Mouse (Mus musculus) cortical plate, adult 2 months (tissue): ENCODE data around the gene Iars.

Source experiments
- CTCF ChIP-seq: fragments of 200-500 bp; IDR thresholded peaks from 2 replicates; pipeline ENCODE4 v1.5.1; 2011; ENCODE audit warnings: mild to moderate bottlenecking, control low read depth, low read length; ENCODE audit not compliant: insufficient read depth; ENCODE audit errors: extremely low read depth
- POLR2A ChIP-seq: fragments of 200-500 bp; IDR thresholded peaks from 2 replicates; pipeline ENCODE4 v1.6.1; 2011; ENCODE audit warnings: mild to moderate bottlenecking, low read length, control low read depth; ENCODE audit not compliant: insufficient read depth; ENCODE audit errors: extremely low read depth

DNA sequence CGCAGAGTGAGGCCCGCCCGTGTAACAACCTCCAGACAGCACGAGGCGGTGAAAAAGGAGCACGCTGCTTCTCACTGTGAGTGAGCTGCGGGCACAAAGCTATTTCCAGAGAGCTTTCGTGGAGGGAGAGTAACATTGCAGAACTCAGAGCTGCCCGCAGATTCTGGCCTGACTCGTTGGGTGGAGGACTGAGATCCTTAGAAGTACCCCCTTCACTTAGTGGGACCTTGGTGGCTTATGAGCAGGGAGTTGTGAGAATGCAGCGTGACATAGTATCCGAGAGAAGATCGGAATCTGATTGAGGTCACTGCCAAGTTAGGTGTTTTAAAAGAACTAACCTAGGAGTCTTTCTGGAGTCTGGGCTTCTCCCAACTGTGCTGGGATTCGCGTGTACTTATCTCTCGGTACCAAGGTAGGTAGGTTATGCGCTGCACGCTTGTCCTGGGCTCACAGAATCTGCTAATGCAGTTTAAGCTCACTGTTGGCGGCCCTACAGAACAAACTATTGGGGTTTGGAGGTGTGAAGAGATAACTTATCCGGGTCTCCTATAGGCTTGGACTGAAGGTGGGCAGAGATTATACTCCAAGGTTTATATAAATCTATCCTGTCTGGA lies 440 bp downstream of the Iars start:
- TF ChIP-seq POLR2A = no peak
- no peak for TF ChIP-seq CTCF
